ENCODE assay signal across 9 mouse cellular contexts in the genomic region with DNA sequence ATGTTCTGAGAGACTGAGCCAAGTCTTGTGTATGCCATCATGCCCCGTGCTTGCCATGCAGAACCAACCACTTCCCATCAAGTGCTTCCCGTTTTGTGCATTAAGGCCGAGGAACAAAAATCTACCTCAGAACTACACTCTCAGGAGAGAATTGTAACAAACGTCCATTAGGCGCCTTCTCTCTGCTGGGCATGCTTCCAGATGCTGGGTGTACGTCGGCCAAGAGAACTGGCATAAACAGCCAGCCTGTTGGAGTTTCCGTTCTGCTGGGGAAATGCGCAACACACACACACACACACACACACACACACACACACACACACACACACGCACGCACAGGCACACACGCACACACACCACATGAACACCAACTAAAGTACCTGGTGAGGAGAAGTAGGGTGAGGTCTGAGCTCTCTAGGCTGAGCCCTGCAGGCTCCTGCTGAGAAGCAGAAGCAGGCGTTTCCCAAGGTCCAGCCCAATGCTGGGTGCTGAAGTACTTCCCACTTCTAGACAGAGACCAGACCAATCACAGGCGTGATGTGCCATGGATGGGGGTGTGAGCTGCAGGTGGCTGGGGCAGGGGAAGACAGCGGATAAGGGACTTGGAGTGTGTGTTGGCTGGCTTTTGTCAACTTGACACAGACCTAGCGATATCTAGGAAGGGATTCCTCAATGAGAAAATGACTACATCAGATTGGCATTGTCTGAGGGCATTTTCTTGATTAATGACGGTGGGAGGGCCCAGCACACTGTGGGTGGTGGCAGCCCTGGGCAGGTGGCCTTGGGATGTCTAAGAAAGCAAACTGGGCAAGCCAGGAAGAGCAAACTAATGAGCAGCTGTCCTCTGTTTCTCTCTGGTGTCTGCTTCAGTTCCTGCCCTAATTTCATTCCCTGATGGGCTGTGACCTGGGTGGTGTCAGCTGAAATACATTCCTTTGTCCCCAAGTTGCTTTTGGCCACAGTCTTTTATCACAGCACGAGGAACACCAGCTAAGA. TPM values are rescaled to one million over a fixed set of nuclear protein-coding genes. Genes with fewer than 3 reads are reported as not detected.
DNase-seq lines count a peak whose midpoint lies in the region; ATAC-seq lines count a peak whose summit lies in the region.
"Had no signal": no experiment of that assay in that cellular context is flagged by ENCODE, and none has a peak within 500 bp of the region (broad histone marks: within the 10 kb centered on the region; RNA-seq: fewer than 3 reads in every experiment).

No protein-coding gene starts in this region.

- H3K9me3 ChIP-seq in kidney, embryonic 16.5 days (ENCODE audit: low read length), result no peaks in the 10 kb centered on the region
- no peaks in the 10 kb centered on the region for H3K9me3 ChIP-seq in forebrain, embryonic 16.5 days (ENCODE audit: control insufficient read depth, low read length)
- no peaks in the 10 kb centered on the region for H3K9me3 ChIP-seq in stomach, embryonic 15.5 days
- H3K9me3 ChIP-seq: limb, embryonic 13.5 days had no signal

- no peak for ATAC-seq in kidney, embryonic 16.5 days (ENCODE audit: low FRiP score, low TSS enrichment)
- peak; percentile 26; the same call in 1 of the 2 replicates for ATAC-seq in forebrain, embryonic 16.5 days
- ATAC-seq in stomach, embryonic 15.5 days (ENCODE audit: insufficient read depth, low FRiP score, low read depth), result peak; percentile 29; the same call in 1 of the 2 replicates

- H3K4me3 ChIP-seq in kidney, embryonic 16.5 days (ENCODE audit: low read length), result no peak overlapping the region
- no peak overlapping the region for H3K4me3 ChIP-seq in forebrain, embryonic 16.5 days (replicated peaks; ENCODE audit: low read length)
- H3K4me3 ChIP-seq in stomach, embryonic 15.5 days (replicated peaks), result no peak overlapping the region
- H3K4me3 ChIP-seq: limb, embryonic 13.5 days had no signal

- no peak overlapping the region for H3K9ac ChIP-seq in kidney, embryonic 16.5 days (replicated peaks; ENCODE audit: low read length)
- H3K9ac ChIP-seq in forebrain, embryonic 16.5 days (replicated peaks; ENCODE audit: low read depth, low read length), result no peak overlapping the region
- H3K9ac ChIP-seq in stomach, embryonic 15.5 days, result no peak overlapping the region
- H3K9ac ChIP-seq: limb, embryonic 13.5 days had no signal

- no peak overlapping the region for H3K4me2 ChIP-seq in kidney, embryonic 16.5 days (replicated peaks; ENCODE audit: low read depth, low read length)
- H3K4me2 ChIP-seq in forebrain, embryonic 16.5 days (ENCODE audit: low read length), result peak overlapping the region; percentile 22
- H3K4me2 ChIP-seq in stomach, embryonic 15.5 days, result no peak overlapping the region
- H3K4me2 ChIP-seq: limb, embryonic 13.5 days had no signal

- DNase-seq in kidney, adult 18-20 months, result peak; percentile 40
- DNase-seq in adrenal gland, adult 2 months, result peak; percentile 92
- peak; percentile 63 to 76 for DNase-seq in kidney, postnatal 25 days
- peak; percentile 81 for DNase-seq in lung, postnatal 25 days (ENCODE audit: low spot score)
- DNase-seq in natural killer cell, adult 2 months (ENCODE audit: low spot score in 2 of 2), result no peak

- 72% methylated on average over 16 of the region's 18 CpGs for WGBS in kidney, embryonic 16.5 days
- 24% methylated on average over 18 of the region's 18 CpGs for WGBS in forebrain, embryonic 16.5 days
- WGBS in stomach, embryonic 15.5 days, result 46% methylated on average over 18 of the region's 18 CpGs

- no peaks in the 10 kb centered on the region for H3K36me3 ChIP-seq in kidney, embryonic 16.5 days (ENCODE audit: insufficient read depth, low read length)
- no peaks in the 10 kb centered on the region for H3K36me3 ChIP-seq in forebrain, embryonic 16.5 days (ENCODE audit: control insufficient read depth, insufficient read depth)
- H3K36me3 ChIP-seq in stomach, embryonic 15.5 days, result no peaks in the 10 kb centered on the region
- H3K36me3 ChIP-seq: limb, embryonic 13.5 days had no signal

- no peak overlapping the region for H3K27ac ChIP-seq in kidney, embryonic 16.5 days (ENCODE audit: low read length)
- H3K27ac ChIP-seq in forebrain, embryonic 16.5 days (ENCODE audit: low read length), result peak overlapping the region; percentile 49
- H3K27ac ChIP-seq in stomach, embryonic 15.5 days, result no peak overlapping the region
- H3K27ac ChIP-seq: limb, embryonic 13.5 days had no signal

- H3K27me3 ChIP-seq in kidney, embryonic 16.5 days (ENCODE audit: insufficient read depth, low read length), result no peaks in the 10 kb centered on the region
- no peaks in the 10 kb centered on the region; the same call in 1 of the 2 replicates for H3K27me3 ChIP-seq in forebrain, embryonic 16.5 days (replicated peaks; ENCODE audit: control insufficient read depth, insufficient read depth, low read length)
- no peaks in the 10 kb centered on the region for H3K27me3 ChIP-seq in stomach, embryonic 15.5 days (replicated peaks)
- H3K27me3 ChIP-seq: limb, embryonic 13.5 days had no signal

- H3K4me1 ChIP-seq in kidney, embryonic 16.5 days (ENCODE audit: insufficient read depth, low read length), result no peaks in the 10 kb centered on the region
- peaks cover 39% of the 10 kb centered on the region for H3K4me1 ChIP-seq in forebrain, embryonic 16.5 days (replicated peaks; ENCODE audit: control insufficient read depth, insufficient read depth, low read length)
- H3K4me1 ChIP-seq in stomach, embryonic 15.5 days, result peaks cover 18% of the 10 kb centered on the region

RNA-seq across cellular contexts. Expression of gene Lemd2, which starts 38.2 kb away (rescaled TPM):
- 9.7 and 10.0 TPM in 2 replicates for polyA plus RNA-seq in kidney, embryonic 16.5 days (2015; fragmentation: Nextera tagmentation; extraction: Ambion mirVana)
- 10 to 100 TPM; 53.3 to 56.3 TPM for total RNA-seq in adrenal gland, adult 2 months (2021)
- 152 and 185 TPM in 2 replicates for polyA plus RNA-seq in adrenal gland, adult 2 months (2012; rRNA removed)
- 21.3 and 26.4 TPM in 2 replicates for polyA plus RNA-seq in forebrain, embryonic 16.5 days (2015; fragmentation: Nextera tagmentation; extraction: Ambion mirVana)
- polyA plus RNA-seq in stomach, embryonic 15.5 days (2015; fragmentation: Nextera tagmentation; extraction: Ambion mirVana), result 12.7 and 14.7 TPM in 2 replicates

Comparison
In these comparisons a context has a peak if more than half of its experiments do, and no peak if none do; other contexts are left out.
1. DNase-seq: peak in kidney, adult 18-20 months (single experiment), adrenal gland, adult 2 months (single experiment), kidney, postnatal 25 days (2 of 2) and lung, postnatal 25 days (single experiment); none in natural killer cell, adult 2 months (0 of 2).